23 mouse cellular contexts compared by ENCODE assay signal in the genomic region with DNA sequence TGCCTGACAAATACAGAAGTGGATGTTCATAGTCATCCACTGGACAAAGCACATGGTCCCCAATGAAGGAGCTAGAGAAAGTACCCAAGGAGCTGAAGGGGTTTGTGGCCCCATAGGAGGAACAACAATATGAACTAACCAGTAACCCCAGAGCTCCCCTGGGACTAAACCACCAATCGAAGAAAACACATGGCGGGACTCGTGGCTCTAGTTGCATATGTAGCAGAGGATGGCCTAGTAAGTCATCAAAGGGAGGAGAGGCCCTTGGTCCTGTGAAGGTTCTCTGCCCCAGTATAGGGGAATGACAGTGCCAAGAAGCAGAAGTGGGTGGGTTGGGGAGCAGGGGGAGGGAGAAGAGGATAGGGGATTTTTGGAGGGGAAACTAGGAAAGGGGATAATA. TPM values are rescaled to one million over a fixed set of nuclear protein-coding genes. Genes with fewer than 3 reads are reported as not detected.
"Had no signal": no experiment of that assay in that cellular context is flagged by ENCODE, and none has a peak within 500 bp of the region (broad histone marks: within the 10 kb centered on the region; RNA-seq: fewer than 3 reads in every experiment).

No protein-coding gene starts in this region.

RNA-seq across cellular contexts. Expression of a gene that starts 5.1 kb away (rescaled TPM):
- total RNA-seq: hindbrain, postnatal 0 days; layer of hippocampus, adult 18-20 months; layer of hippocampus, adult 2 months; layer of hippocampus, postnatal 10 days; layer of hippocampus, postnatal 14 days; layer of hippocampus, postnatal 25 days; layer of hippocampus, postnatal 36 days; left cerebral cortex, adult 2 months had no signal
- polyA plus RNA-seq: heart, embryonic 10.5 days; heart, embryonic 11.5 days; hindbrain, embryonic 12.5 days had no signal

RNA-seq across cellular contexts. Expression of a gene that starts 38.7 kb away (rescaled TPM):
- total RNA-seq: hindbrain, postnatal 0 days; layer of hippocampus, adult 18-20 months; layer of hippocampus, adult 2 months; layer of hippocampus, postnatal 10 days; layer of hippocampus, postnatal 14 days; layer of hippocampus, postnatal 25 days; layer of hippocampus, postnatal 36 days; left cerebral cortex, adult 18-20 months; left cerebral cortex, adult 2 months had no signal
- polyA plus RNA-seq: heart, embryonic 10.5 days; heart, embryonic 11.5 days; heart, embryonic 12.5 days; heart, embryonic 13.5 days; hindbrain, embryonic 10.5 days; hindbrain, embryonic 11.5 days; hindbrain, embryonic 12.5 days; hindbrain, embryonic 13.5 days; hindbrain, embryonic 15.5 days; hindbrain, embryonic 16.5 days; intestine, embryonic 14.5 days; intestine, postnatal 0 days; kidney, embryonic 14.5 days; kidney, embryonic 15.5 days had no signal
